Mouse (Mus musculus) kidney, postnatal 4 days (tissue): ENCODE measurements at regions not wholly inside any gene's neighbourhood (a gene's known extent, or its start where the extent isn't known, plus 50 kb on each side); places are given as distances from the start of the nearest gene placed in this dataset.

ENCODE experiments used
- DNase-seq, 2 experiments: peaks; one replicate each; pipeline ENCODE4 v3.0.0; 2021; ENCODE audit warnings: mixed read lengths in 2 of 2

DNA sequence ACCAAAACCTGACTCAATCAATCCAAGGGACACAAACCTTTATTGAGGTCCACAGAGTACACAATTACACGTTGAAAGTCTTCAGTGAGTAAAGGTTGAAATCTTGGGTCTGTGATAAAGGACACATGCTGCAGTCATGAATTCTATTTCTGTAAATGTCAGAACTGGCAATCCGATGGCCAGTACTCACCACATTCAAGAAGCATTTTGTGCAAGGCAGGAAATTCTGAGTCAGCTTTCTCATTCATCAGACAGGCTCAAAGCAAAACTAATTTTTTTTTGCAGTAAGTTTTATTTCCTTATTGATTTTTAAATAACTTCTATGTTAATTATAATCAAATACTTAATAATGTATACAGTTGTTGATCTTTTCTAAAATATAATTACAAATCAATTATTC lies 616.7 kb downstream of the Efnb2 start:
- no peak for DNase-seq

DNA sequence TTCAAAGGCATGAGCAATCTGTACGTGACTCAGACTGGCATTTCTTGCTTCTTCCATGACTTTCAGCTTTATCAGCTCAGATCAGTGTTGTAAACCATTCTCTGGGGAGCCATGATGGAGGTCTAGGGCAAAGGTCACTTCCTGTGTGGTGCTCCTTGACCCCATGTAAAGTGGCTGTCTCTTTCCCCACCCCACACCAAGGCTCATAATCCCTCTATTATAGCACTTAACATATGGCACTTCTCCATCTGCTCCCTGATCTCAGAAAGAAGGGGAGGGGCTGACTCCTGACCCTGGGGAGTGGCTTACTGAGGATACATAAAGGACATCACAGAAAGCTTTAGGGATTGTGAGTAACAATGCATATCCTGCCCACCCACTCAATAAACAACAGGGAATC lies 623.1 kb downstream of the Efnb2 start:
- DNase-seq = peak in 1 of 2 experiments; percentile 3

DNA sequence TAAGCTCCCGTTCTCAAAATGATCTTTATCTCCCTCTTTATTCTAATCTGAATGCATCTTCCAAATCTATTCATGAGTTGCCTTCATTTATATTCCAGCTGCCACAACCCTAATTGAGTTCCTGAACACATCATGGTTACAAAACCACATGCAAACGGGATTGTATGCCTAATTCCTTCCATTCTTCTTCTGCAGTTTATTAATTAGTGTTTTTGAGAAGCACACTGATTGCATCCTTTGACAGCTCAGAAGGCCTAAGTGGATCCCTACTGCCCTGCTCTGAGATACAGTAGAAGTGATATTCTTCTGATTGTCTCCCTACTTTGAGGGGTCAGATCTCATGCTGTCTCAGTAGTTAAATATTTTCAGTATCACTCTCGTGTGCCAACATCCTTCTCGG lies 649.9 kb downstream of the Efnb2 start:
- no peak for DNase-seq

DNA sequence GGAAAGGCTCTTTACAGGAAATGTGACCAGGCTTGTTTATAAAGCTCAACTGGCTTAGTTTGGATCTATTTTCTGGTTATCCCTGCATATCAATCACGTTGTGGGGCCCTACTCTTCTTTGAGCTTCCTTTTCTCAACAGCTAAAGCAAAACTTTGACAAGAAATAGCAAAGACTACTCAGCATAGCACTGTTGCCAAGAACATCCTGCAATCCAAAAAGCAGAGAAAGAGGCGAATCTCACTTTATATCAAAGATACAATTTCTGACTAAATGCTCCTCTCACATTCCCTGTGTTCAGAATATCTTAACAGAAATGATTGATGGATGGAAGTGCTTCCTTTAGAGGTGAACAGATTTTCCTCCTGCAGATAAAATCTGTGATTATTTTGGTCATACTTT lies 666.1 kb downstream of the Efnb2 start:
- DNase-seq = no peak

DNA sequence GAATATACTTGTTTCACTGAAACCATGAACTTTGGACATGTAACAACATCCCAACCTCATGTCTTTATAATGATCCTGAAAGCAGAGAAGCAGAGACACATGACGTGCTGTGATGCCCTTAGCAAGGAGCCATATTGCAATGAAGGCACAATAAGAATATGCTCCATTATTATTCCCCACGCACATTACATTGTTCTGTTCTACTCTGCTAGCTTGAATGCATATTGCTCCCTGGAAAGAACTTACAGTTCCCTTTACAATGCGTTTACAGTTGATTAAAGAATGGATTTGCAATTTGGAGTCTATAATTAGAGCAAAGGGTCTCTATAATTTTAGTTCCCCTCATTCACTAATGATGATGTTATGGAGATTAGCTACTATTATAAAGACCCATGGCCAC lies 672.2 kb downstream of the Efnb2 start:
- no peak for DNase-seq

DNA sequence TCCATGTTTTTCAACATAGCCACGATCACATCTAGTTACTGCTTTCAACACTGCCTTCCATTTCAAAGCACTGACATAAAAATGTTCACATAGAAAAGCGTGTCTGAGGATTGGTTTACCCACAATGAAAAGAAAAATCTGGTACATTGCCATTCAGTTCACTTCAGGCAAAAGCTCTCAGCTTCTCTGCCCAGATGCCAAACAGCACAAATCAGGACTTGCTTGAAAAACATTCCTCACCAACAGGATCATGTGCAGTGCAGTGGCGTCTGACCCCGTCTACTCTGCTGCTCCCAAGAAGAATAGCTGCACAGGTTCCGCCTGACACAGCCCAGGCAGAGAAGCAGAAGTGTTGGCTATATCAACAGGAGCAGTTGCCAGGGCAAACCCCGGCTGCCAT lies 684.0 kb downstream of the Efnb2 start:
- DNase-seq = peak in 1 of 2 experiments; percentile 2

DNA sequence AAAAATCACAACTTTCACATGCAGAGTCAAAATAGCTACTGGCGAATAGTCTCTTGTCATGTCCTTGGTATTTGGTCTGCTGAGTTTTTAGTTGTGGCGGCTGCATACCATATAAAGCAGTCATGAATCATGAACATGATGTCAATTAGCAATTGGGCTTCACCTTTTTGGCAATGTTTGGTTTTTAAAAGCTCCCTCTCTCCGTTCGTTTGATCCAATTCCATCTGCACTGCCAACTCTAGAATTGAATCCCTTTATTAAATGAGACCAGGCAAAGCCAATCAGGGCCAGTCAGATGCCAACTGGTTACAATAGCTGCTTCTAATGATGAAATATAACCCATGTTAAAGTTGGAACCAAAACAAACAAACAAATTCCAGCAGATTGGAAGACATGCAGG lies 687.3 kb downstream of the Efnb2 start:
- no peak for DNase-seq

DNA sequence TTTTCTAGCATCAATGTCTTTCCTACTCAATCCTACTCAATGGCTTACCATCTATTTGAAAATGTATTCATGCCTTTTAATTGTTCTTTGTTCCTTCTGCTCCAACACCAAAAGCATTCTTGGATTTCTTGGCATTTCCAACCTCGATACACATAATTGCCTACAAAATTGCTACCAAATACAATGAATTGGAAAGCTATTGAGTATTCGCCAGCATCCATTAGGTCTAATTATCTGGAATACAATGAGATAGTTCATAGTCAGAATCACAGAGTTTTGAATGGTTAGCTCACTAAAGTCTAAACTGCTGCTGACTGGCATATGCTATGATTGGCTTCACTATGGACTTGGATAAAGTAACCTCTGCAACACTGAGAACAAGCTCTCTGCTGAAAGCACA lies 696.8 kb downstream of the Efnb2 start:
- no peak for DNase-seq

DNA sequence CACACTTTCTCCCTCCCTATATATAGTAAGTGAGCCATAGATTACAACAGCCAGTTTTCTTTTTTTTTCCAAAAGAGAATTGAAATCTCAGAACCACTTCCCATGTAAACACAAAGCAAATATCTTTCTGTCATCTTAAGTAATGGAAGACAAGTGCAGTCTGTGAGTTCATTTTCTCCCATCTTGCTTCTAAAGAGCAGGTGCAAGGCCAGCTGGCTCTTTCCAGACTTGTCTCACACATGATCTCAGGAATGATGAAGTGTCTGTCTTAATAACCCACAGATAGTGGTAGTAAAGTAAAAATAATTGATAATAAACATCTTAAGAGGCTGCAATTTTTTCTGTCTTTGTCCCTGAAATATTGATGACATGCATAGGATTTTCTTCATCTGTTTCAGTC lies 704.3 kb downstream of the Efnb2 start:
- DNase-seq = no peak

DNA sequence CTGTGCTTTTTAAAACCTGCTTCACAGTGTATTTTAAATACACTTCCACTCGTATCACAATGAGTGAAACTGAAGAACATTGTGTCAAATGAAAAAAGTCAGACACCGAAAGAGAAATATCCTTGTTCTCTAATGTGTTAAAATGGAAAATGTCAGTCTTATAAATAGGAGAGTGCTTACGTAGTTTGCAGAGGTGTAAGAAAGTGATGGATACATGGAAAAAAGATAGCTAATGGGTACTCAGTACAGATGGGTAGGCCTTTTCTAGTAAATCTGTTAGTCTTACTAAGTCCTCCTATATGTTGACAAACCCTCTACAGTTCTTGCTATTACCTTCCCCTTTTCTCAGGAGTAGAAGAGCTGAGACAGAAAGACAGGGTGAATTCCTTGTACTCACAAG lies 706.2 kb downstream of the Efnb2 start:
- no peak for DNase-seq

DNA sequence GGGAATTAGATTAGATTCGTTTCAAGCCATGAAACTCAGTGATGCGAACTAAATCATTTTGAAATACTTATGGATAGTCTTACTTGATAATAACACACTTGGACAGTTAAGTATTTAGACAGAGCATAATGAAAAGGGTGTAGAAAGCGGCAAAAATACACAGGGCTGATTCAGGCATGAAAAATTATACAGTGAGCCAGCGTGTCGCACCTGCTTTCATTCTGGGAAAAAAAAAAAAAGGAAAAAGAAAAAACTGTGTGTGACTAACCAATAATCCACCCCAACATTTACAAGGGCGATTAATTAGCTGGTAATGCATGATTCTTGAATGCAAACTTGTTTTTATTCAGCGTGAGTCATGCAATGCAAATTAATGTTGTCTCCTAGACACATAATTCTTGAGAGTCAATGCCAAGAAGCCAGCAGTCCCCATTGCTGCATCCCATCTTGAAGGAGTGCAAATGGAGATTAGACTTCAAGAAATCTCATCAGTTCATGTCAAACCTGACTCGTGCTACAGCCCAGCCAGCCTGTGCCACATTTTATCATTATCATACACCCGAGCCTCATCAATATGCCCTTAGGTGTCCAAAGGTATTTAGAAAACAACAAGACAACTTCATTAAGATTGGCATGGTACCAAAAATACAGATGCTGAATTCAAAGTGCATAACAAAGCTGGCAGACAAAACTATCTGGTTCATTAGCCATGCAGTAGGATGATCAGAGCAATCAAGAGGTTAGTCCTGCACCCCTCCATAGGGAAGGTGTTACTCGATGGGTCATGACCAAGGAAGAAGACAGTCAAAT lies 714.9 kb downstream of the Efnb2 start:
- DNase-seq = no peak

DNA sequence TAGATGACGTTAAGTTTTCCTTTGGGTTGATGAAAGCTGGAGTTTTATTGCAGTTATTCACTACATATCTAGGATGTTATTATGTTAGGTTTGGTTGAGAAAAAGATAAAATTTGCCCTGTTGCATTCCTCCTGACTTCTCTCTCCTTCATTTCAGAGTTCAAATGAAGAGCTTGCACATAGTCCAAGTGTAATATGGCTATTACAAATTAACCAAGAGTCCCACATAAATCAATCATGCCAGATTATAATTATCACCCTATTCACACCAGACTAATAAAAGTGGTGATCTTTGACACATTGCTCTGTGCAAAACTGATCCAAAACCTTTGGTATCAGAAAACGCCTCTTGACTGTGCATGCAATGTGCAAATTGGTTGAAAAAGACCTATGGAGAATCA lies 724.4 kb downstream of the Efnb2 start:
- DNase-seq = no peak

DNA sequence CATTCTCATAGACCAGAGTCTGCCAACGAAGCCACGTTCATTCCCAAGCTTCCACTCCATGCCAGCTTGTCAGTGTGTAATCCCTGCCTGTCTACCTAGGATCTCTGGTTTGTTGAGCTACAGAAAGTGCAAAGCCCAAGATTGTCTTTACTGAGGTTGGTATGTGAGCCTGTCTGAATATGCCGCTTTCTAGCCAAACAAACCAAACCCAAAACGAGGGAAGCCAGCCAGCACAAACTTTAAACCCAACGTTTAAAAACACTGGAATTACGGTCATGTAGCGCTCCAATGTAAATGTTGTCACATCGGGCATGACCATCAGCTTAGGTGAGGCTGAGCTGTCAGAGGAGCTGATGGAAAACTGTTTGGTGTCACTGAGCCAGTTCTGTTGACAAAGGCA lies 741.6 kb downstream of the Efnb2 start:
- DNase-seq = no peak

DNA sequence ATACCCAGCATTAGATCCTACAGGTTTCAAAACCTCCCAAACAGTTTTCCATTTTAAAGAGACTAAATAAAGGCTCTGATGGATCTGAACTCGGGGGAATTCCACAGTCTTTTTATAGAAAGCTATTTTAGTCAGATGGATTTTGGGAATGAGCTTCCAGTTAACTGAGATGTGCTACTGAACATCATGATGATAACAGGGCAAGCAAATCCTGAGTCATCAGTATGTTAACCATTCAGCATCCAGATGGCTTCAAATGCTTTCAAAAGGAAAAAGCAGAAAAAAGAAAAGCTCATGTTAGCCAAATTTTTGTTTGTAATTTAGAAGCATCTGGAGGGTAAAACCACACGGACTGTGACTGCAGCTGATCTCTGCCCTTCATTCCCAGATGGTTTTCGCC lies 766.7 kb downstream of the Efnb2 start:
- DNase-seq = no peak

DNA sequence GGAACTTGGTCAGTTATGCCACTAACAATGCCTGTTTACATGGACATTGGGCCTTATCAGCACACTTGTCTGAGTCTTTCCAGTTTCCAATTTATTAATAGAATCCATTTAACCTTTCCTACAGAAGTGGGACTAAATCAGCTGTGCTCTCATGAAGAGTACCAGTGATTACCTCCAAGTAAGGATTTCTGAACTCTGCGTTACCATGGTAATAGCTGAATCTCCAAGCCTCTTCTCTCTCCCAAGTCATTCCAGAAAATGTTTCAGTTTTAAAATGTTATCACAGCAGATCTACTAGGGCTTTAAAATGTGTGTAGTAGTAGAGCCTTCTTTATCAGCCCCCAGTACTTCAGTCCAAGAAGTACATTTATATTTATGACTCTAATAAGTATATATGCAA lies 807.9 kb downstream of the Efnb2 start:
- DNase-seq = no peak

DNA sequence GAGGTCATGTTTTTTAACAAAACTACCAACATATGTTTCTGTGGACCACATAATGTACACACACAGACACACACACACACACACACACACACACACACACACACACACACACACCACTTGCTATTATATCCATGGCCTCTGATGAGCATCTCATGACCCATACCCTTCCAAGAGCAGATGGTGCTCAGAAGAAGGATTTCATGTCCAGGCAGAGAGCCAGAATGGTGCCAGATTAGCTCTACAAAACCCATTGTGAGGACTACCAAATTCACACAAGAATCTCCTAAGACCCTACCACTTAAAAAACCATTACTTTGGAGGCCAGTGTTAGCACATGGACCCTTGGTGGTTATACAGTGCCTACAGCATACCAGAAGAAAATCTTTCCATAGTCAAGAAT lies 810.5 kb downstream of the Efnb2 start:
- no peak for DNase-seq

DNA sequence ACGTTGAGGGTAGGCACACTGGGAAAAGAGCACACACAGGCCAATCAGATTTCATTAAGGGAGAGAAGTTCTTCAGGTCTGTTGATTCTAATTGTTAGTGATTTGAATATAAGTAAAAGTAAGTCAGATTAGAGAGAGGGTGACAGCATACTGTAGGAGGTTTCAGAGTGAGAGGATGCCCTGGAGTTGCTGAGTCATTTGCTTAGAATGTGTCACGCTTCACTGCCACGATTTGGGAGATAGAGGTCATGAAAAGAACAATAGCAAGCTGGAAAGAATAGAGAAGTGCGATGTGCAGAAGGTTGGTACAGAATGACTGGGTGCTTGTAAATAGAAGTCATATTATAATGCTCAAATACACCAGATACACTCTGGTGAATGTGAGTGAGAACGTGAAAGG lies 829.1 kb downstream of the Efnb2 start:
- no peak for DNase-seq

DNA sequence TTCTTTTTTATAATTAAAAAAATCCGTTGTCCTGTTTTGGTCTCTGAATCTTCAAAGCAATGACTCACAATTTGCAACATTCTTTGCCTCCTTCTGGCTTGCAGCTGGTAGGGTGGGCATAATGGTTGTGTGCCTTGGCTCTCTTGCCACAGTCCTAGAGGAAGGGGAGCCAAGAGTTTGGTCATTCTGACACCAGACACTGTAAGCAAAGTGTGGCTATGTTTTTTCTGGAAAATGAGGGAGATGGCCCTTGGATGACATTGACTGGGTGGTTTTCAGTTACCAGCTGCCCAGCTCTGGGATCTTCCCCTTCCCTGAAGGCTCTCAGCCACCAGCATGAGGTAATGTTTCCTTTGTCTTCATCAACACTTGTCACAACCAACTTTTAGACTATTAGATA lies 833.2 kb downstream of the Efnb2 start:
- no peak for DNase-seq

DNA sequence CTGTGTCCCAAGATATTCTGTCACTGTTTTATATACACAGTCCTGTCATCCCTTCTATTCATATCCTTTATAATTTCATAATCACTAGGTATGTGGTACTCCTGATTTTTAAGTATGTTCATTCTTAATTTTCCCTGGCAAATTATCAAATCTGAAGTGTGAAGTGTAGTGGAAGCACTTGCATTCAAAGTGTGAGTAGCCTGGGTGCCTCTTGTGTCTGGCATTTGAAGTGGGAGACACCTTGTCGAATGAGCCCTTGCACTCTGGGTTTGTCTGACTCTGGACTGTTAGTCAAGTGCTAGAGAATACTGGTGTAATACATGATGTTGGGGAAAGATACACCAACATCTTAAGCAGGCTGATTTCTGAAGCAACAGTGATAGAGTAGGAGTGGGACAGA lies 852.6 kb downstream of the Efnb2 start:
- no peak for DNase-seq

DNA sequence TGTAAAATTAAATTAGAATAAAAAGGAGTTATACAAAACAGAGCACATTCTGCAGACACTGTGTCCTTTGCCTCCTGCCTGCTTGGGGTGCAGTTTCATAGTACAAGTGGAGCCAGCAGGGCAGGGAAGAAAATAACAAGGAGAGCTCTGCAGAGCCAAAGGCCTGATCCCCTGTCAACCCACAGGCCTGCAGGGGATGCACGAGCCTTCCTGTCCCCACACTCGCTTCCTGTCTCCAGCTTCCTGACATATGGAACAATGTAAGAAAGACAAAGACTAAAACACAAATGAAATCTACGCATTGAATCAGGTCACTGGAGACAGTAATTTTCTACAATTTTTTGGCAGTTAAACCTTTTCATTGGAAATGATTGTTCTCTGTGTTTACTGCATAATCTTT lies 861.8 kb downstream of the Efnb2 start:
- peak; percentile 10 to 31 for DNase-seq

DNA sequence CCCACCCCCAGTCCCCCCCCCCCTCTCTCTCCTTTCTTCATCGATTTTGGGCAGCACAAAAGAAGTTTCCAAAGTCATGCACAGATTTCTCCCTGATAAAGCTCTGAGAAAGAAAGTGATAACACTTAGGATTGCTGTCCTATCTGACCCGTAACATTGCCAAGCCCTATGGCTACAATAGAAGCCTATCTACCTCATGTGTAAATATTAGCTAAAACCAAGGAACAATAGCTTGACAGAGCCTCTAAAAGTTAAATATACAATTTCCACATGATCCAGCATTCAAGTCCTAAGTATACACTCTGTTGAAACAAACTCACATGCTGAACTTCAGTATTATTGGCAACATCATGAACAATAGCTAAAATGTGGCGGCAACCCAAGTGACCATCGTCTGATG lies 864.9 kb downstream of the Efnb2 start:
- DNase-seq = no peak

DNA sequence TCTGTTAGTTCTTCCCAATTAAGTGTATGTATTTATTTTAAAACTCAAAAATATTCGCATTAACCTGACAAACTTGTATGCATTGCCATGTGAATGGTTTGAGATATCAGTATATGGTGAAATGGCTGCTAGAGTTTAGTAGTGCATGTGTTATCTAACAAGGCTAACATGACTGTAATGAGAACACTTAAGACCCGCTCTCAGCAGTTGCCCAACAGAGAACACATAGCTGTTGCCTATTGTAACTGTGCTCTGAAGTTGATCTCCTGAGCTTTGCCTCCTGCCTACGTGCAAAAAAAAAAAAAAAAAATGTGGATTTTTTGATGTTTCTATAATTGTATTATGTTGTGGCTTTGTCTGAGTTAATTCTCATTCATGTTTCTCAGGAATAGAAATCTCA lies 897.2 kb downstream of the Efnb2 start:
- no peak for DNase-seq

DNA sequence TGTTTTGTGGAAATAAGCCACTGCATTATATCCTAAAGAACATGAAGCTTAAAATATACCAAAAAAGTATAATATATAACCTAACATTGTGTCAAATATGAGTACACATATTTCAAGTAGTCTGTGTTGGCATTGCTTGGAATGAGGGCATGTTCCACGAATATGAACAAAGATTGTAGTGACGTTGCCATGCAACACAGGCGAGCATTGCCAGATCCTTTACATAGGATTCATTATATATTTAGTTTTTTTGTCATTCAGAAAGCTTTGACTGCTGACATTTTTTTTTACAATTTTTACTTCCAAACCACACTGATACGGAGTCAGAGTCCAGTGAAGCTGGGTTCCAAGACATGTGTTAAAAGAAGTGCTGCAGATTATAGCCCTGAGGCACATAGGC lies 900.1 kb downstream of the Efnb2 start:
- no peak for DNase-seq

DNA sequence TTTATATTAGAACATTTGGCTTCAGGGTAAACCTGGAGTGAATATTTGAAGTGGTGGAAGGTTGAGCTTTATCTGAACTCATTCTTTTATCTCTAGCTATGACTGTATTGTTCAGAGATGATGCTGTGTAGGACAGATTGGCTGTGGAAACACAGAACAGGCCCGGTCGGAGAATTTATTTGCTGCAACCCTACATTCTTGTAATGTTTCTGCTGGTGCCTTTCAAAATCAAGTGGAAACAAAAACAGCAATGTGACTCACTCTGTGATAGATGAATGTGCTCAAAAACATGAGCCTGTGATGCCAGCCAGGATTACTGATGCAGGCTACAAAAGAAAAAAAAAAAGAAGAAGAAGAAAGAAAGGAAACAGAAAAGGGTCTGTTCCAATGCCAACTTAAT lies 928.3 kb downstream of the Efnb2 start:
- no peak for DNase-seq

DNA sequence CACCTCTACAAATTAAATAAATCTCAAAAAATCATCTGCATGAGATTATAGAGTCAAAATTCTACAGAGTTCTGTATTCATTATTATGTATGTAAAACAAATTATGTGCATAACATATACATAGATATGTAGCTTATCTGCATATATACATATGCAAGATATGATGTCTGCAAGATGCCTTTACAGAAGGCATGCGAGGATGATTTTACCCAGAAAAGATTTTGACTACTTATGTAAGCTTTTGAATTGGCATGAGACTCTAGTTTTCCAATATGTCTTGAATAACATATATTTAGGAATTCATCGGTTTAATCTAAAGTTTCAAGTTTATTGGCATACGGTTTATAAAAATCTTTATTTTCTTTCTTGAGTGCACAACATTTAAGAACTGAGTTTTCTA lies 939.2 kb downstream of the Efnb2 start:
- no peak for DNase-seq
